Mouse (Mus musculus) olfactory bulb, adult 2 months (tissue): ENCODE results near the gene Sgms1. TPM values are rescaled to one million over a fixed set of nuclear protein-coding genes. Genes with fewer than 3 reads are reported as not detected.
"Not testable (repeated sequence)": the region's sequence is repeated elsewhere in the genome, so short reads cannot be mapped to it uniquely, and the experiment has no call there.

Source experiments
- H3K27ac ChIP-seq: fragments of 200-500 bp; 2 replicates; pipeline ENCODE4 v1.5.1; 2012; ENCODE audit warnings: low read depth, low read length; ENCODE audit not compliant: insufficient read depth
- H3K4me1 ChIP-seq: fragments of 200-500 bp; 2 replicates; pipeline ENCODE4 v1.6.1; 2012; ENCODE audit warnings: low read length; ENCODE audit not compliant: control insufficient read depth, insufficient read depth
- H3K4me3 ChIP-seq: fragments of 200-500 bp; 2 replicates; pipeline ENCODE4 v1.5.1; 2012; ENCODE audit warnings: mild to moderate bottlenecking, low read depth, low read length, moderate library complexity; ENCODE audit not compliant: insufficient read depth
- CTCF ChIP-seq: fragments of 200-500 bp; IDR thresholded peaks from 2 replicates; pipeline ENCODE4 v1.5.1; 2012; ENCODE audit warnings: low read depth, mild to moderate bottlenecking, low read length, moderate library complexity; ENCODE audit not compliant: insufficient read depth
- POLR2A ChIP-seq: fragments of 200-500 bp; IDR thresholded peaks from 2 replicates; pipeline ENCODE4 v1.6.1; 2012; ENCODE audit warnings: mild to moderate bottlenecking, low read depth, low read length, moderate library complexity; ENCODE audit not compliant: insufficient read depth
- WGBS: fragments of 180-500 bp; shearing (Covaris S2); methylation state at CpG from one replicate; pipeline ENCODE4 v1.1.7; 2018; 5-methylcytosine and 5-hydroxymethylcytosine counted together
- polyA plus RNA-seq: library from polyadenylated mRNA; stranded (reverse); fragments of >200 nt; gene quantifications from 2 replicates; pipeline ENCODE4 v1.2.4, GENCODE M21; 2012; ENCODE audit warnings: low replicate concordance; ENCODE audit not compliant: missing spikeins, insufficient read depth, insufficient read length

Gene Sgms1
- polyA plus RNA-seq, 1 experiment, result not detected

DNA sequence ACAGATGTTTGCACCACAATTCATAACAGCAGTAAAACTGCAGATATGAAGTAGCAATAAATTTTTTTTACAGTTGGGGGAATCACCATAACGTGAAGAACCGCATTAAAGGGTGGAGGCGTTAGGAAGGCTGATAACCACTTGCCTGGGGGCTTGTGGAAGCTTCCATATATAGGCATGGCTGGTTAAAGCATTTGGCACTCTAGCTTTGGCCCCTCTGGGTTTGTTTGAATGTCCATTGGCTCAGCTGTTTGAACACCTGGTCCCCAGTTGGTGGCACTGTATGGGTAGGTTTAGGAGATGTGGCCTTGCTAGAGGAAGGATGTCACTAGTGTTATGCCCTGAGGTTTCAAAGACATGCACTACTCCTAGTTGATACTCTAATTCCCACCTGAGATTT is 27.0 kb downstream of the Sgms1 start:
- Histone ChIP-seq H3K4me3 (no peak overlapping the region), H3K4me1 (no peaks in the 10 kb centered on the region), H3K27ac (no peak overlapping the region)
- no peak for TF ChIP-seq CTCF
- no peak for TF ChIP-seq POLR2A
- 92% methylated on average over 3 of the region's 3 CpGs for WGBS

DNA sequence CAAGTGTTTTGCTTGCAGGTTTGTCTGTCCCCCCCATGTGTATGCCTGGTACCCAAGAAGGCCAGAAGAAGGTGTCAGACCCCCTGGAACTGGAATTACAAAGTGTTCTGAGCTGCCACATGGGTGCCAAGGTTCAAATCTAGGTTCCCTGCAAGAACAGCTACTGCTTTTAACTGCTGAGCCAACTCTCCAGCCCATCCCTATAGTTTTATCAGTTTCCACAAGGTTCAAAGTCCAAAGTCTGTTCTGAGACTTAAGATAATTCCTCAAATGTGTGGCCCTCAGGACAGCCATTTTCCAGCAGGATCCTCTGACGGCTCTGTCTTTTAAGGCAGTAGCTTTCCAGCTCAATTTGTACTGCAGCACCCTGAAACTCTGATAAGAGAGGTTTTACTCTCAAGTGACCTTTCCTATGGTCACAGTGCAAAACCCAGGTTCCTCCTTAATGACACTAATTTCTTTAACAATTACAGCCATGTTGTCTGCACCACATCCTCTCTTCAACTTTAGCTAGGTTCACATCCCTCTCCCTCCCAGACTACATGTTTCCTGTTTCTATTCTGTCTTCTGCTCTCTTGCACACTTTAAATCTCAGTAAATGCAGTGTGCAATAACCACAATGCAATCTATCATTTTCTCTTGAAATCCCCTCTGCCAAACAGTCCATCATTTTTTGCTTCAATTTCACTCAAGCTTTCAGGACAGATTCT is 28.4 kb downstream of the Sgms1 start:
- no peaks in the 10 kb centered on the region for H3K4me1 ChIP-seq
- H3K27ac ChIP-seq, result no peak overlapping the region
- no peak for TF ChIP-seq CTCF
- TF ChIP-seq POLR2A, result no peak
- no peak overlapping the region for H3K4me3 ChIP-seq
- 96% methylated on average over 1 of the region's 1 CpGs for WGBS

DNA sequence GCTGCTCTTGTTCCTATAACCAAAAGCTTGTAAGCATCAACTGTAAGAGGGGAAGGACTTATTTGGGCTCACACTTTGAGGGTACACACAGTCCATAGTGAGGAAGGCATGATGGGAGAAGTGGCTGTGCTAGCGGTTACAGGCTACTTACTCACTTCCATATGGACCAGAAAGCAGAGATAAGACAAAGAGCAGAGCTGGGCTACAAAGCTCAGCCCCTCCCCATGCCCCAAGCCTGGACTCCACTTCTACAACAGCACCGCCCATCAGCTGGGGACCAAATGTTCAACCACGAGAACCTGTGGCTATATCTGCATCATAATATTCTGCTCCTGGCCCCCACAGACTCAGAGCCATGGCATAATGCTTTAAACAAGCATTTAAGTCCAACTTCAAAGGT is 29.0 kb downstream of the Sgms1 start:
- H3K4me1 ChIP-seq, result 0 out of 2 replicates have a peak, but pooled peaks cover under 1% of the 10 kb centered on the region
- H3K4me3 ChIP-seq, result no peak overlapping the region
- no peak overlapping the region for H3K27ac ChIP-seq
- no peak for TF ChIP-seq POLR2A
- WGBS, result 92% methylated on average over 3 of the region's 3 CpGs

DNA sequence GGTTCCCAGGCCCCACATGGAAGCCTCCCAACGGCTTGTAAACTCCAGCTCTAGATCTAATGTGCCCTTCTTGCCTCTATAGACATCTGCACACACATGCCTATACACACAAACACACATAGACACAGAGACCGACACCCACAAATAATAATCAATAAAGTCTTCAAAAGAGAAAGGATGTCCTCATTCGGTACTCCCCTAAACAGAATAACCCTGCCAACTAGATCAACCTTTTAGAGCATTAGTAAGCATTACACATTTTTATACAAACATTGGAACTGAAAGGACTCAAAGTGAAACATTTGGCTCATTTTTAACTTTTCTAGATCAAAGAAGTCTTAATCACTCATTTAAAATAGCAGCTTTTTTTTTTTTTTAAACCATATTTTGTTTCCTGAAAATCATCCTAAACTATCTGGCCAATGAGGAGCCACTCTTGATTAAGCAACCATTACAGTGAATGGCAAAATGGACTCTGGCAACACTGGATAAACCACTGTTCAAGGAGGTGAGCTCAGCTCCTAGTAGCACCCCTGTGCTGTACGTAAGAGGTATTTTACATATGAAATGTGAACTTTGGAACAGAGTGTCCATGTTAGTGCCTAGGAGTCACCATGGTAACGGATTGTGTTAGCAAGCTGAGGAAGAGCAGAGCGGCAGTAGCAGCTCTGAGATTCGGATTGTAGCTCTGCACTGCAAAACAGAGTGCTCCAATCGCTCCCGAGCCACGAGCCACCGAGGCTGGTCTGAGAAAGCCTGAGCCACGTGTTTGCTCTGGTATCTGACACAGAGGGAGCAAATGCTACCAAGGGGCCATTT is 30.6 kb downstream of the Sgms1 start:
- 60% methylated on average over 12 of the region's 12 CpGs for WGBS
- Histone ChIP-seq H3K4me1 (0 out of 2 replicates have a peak, but pooled peaks cover 3% of the 10 kb centered on the region), H3K27ac (no peak overlapping the region), H3K4me3 (no peak overlapping the region)
- TF ChIP-seq POLR2A, result no peak
- no peak for TF ChIP-seq CTCF

DNA sequence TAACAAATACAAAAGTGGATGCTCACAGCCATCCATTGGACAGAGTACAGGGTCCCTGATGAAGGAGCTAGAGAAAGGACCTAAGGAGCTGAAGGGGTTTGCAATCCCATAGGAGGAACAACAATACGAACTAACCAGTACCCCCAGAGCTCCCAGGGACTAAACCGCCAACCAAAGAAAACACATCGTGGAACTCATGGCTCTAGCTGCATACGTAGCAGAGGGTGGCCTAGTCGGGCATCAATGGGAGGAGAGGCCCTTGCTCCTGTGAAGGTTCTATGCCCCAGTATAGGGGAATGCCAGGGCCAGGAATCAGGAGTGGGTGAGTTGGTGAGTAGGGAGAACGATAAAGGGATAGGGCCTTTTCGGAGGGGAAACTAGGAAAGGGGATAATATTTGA is 31.5 kb downstream of the Sgms1 start:
- WGBS, result 97% methylated on average over 7 of the region's 7 CpGs
- H3K4me3 ChIP-seq, H3K4me1 ChIP-seq, H3K27ac ChIP-seq: not testable (repeated sequence)

DNA sequence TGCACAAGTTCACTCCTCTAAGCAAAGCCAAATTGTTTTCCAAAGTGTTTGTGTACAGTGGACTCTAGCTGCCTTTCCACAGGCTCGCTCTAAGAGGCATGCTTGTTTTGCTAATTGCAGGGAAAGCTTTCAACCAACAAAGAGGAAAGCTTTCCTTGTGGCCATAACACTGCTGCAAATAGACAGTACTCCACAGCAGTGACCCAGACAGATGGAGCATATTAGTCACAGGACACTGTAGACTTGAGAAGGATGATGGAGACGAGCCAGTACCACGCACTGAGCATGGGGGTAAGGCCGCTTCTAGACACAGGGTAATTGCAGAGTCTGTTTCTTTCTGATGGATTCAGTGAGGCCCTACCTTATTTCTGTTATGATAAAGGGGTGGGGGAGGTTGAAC is 33.3 kb downstream of the Sgms1 start:
- no peak for TF ChIP-seq CTCF
- no peak for TF ChIP-seq POLR2A
- Histone ChIP-seq H3K4me3 (no peak overlapping the region), H3K4me1 (peaks cover 12% of the 10 kb centered on the region; the same call in 1 of the 2 replicates), H3K27ac (no peak overlapping the region)
- WGBS, result 62% methylated on average over 4 of the region's 4 CpGs

DNA sequence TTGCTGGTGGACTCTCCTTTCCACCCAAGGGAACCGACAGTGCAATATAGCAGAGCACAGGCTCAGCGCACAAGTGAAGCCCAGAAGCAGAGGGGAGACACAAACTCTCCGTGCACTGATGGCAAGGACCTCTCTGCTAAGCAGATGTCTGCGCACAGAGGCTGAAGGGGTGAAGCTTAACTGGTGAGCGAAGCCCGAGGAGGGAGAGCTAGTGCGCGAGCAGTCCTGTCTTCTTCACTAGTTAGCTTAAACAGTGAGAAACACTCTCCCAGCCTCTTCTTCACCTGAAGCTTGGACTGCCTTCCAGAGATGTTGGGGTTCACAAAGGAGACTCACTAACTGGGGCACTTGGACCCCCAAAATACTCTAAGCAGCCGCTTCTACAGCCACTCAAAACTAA is 36.1 kb downstream of the Sgms1 start:
- H3K27ac ChIP-seq, result no peak overlapping the region
- H3K4me1 ChIP-seq, result peaks cover 12% of the 10 kb centered on the region; the same call in 1 of the 2 replicates
- no peak for TF ChIP-seq CTCF
- no peak for TF ChIP-seq POLR2A
- peak overlapping the region; percentile 24 for H3K4me3 ChIP-seq
- 41% methylated on average over 9 of the region's 9 CpGs for WGBS

DNA sequence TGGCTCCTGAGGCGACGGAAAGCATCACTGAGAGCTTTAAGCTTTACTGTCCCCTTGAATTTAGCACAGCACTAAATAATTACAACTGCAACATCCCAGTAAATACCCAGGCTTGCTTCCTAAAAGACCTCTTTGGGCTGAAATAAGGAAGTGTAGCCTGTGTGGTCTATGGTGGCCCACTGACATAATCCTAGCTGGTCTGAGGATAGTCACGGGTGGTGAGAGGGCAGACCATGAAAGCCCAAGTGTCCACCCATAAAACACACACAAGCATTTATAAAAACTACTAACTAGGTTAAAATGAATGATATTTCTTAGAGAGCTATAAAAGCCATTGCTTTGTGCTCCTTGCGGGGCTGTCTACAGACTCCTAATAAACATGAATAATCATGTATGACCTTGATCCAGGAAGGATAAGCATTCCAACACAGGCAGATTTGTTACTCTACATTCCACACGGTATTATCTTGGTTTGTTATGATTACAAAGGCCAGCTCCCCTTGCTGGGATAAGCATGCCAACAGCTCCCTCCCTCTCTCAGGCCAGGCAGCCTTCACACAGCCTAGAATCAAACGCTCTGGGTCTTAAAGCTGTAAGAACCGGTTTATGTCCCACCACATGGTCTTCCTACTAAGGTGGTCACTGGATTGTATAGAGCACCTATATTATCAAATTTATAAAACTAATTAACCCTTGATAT is 40.4 kb downstream of the Sgms1 start:
- 82% methylated on average over 7 of the region's 7 CpGs for WGBS
- Histone ChIP-seq H3K27ac (no peak overlapping the region), H3K4me3 (no peak overlapping the region), H3K4me1 (peaks cover 15% of the 10 kb centered on the region; the same call in 1 of the 2 replicates)
- TF ChIP-seq CTCF (no peak), POLR2A (no peak)

DNA sequence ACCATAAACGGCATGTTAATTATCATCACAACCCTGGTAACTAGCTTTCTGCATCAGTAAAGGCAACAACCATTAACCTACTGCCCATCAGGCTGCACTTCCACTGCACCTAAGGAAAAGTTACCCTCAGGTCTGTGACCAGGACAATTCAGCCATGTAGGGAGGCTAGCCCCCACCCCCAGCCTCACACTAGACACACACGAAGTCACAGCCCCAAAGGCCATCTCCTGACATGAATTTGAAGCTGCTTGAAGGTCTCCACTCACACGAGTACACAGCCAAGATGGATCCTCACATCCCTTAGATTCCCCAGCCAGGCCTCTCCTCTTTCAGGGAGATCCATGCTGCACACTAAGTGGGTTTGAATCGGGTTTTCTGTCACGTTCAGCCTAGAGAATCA is 42.0 kb downstream of the Sgms1 start:
- no peak overlapping the region for H3K4me3 ChIP-seq
- TF ChIP-seq POLR2A (no peak), CTCF (no peak)
- no peak overlapping the region for H3K27ac ChIP-seq
- peaks cover 9% of the 10 kb centered on the region; the same call in 1 of the 2 replicates for H3K4me1 ChIP-seq
- 95% methylated on average over 5 of the region's 5 CpGs for WGBS
